In the genomic region with DNA sequence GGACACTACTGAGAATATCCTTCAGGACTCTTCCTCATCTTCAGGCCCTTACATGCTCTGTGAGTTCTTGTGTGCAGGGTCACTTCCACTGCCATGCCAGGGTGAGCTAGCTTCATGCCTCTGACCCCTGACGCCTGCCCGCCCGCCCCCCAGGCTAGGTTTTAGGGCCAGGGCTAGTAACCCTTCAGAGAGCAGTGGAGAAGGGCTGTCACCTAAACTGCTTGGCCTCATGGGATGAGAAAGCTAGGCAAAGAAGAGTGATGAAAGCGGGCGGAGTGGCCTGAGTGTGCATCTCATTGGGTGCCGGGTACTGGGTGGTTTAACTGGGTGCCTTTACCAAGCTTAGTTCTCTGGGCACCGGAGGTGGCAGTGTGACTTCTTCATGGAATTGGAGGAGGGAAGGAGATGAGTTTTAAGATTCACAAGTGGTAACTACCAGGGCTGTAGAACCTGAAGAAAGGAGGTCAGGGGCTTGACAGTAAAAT, we compare ENCODE assay signal across 9 mouse cellular contexts. TPM values are rescaled to one million over a fixed set of nuclear protein-coding genes. Genes with fewer than 3 reads are reported as not detected.
DNase-seq lines count a peak whose midpoint lies in the region; ATAC-seq lines count a peak whose summit lies in the region.
"Had no signal": no experiment of that assay in that cellular context is flagged by ENCODE, and none has a peak within 500 bp of the region (broad histone marks: within the 10 kb centered on the region; RNA-seq: fewer than 3 reads in every experiment).

No protein-coding gene starts in this region.

- no peaks in the 10 kb centered on the region for H3K9me3 ChIP-seq in hindbrain, embryonic 10.5 days
- H3K9me3 ChIP-seq in liver, embryonic 15.5 days (replicated peaks), result no peaks in the 10 kb centered on the region

- peak overlapping the region; percentile 98 for H3K4me3 ChIP-seq in hindbrain, embryonic 10.5 days
- H3K4me3 ChIP-seq in liver, embryonic 15.5 days (replicated peaks), result peak overlapping the region; percentile 82

- peaks cover 65% of the 10 kb centered on the region for H3K4me1 ChIP-seq in hindbrain, embryonic 10.5 days (replicated peaks)
- peaks cover 59% of the 10 kb centered on the region for H3K4me1 ChIP-seq in liver, embryonic 15.5 days (replicated peaks)

- peak; percentile 9 for DNase-seq in thymus, postnatal 4 days
- no peak for DNase-seq in thymus, postnatal 36 days
- no peak for DNase-seq in hindbrain, embryonic 10.5 days (ENCODE audit: low spot score)
- no peak for DNase-seq in retina, postnatal 1 day
- DNase-seq in spleen, postnatal 14 days (ENCODE audit: low spot score in 2 of 2), result no peak
- DNase-seq in layer of hippocampus, postnatal 10 days (ENCODE audit: low spot score in 2 of 2), result no peak
- DNase-seq in kidney, postnatal 10 days, result no peak

- H3K4me2 ChIP-seq in liver, embryonic 15.5 days, result peak overlapping the region; percentile 100

- no peak for ATAC-seq in liver, embryonic 15.5 days (ENCODE audit: insufficient read depth)
- ATAC-seq: inflammation-experienced regulatory T-cells, adult 6 months had no signal

- H3K27ac ChIP-seq in hindbrain, embryonic 10.5 days, result peak overlapping the region; percentile 97; the same call in 1 of the 2 replicates
- H3K27ac ChIP-seq in liver, embryonic 15.5 days (replicated peaks), result peak overlapping the region; percentile 78

- 88% methylated on average over 7 of the region's 7 CpGs for whole genome bisulfite sequencing in hindbrain, embryonic 10.5 days
- WGBS in liver, embryonic 15.5 days (ENCODE audit: insufficient replicate concordance), result 67% methylated on average over 7 of the region's 7 CpGs

- H3K9ac ChIP-seq in liver, embryonic 15.5 days, result peak overlapping the region; percentile 86; the same call in 1 of the 2 replicates

- H3K36me3 ChIP-seq in hindbrain, embryonic 10.5 days, result peaks cover 53% of the 10 kb centered on the region
- peaks cover 38% of the 10 kb centered on the region for H3K36me3 ChIP-seq in liver, embryonic 15.5 days (replicated peaks)

- no peaks in the 10 kb centered on the region for H3K27me3 ChIP-seq in hindbrain, embryonic 10.5 days (ENCODE audit: insufficient read depth, poor library complexity, severe bottlenecking)
- no peaks in the 10 kb centered on the region for H3K27me3 ChIP-seq in liver, embryonic 15.5 days

RNA-seq across cellular contexts. Expression of gene Nt5dc2, which starts 1.7 kb away (rescaled TPM):
- polyA plus RNA-seq in hindbrain, embryonic 10.5 days (2016; fragmentation: Nextera tagmentation; extraction: Ambion mirVana), result 610 and 619 TPM in 2 replicates
- 167 and 213 TPM in 2 replicates for polyA plus RNA-seq in liver, embryonic 15.5 days (2015; fragmentation: Nextera tagmentation; extraction: Ambion mirVana)
- total RNA-seq in layer of hippocampus, postnatal 10 days (2021), result 10 to 100 TPM; 18.0 to 22.5 TPM
- polyA plus RNA-seq: inflammation-experienced regulatory T-cells, adult 6 months had no signal

RNA-seq across cellular contexts. Expression of gene Smim4, which starts 3.8 kb away (rescaled TPM):
- 67.8 and 74.2 TPM in 2 replicates for polyA plus RNA-seq in hindbrain, embryonic 10.5 days (2016; fragmentation: Nextera tagmentation; extraction: Ambion mirVana)
- polyA plus RNA-seq in liver, embryonic 15.5 days (2015; fragmentation: Nextera tagmentation; extraction: Ambion mirVana), result 49.9 and 60.7 TPM in 2 replicates
- 10 to 100 TPM; 32.5 to 33.5 TPM for total RNA-seq in layer of hippocampus, postnatal 10 days (2021)

RNA-seq across cellular contexts. Expression of gene Stab1, which starts 35.9 kb away (rescaled TPM):
- polyA plus RNA-seq in hindbrain, embryonic 10.5 days (2016; fragmentation: Nextera tagmentation; extraction: Ambion mirVana), result 23.0 and 25.7 TPM in 2 replicates
- polyA plus RNA-seq in liver, embryonic 15.5 days (2015; fragmentation: Nextera tagmentation; extraction: Ambion mirVana), result 22.0 and 27.4 TPM in 2 replicates
- 10 to 100 TPM; 26.9 to 40.4 TPM for total RNA-seq in layer of hippocampus, postnatal 10 days (2021)
